Mouse (Mus musculus): ENCODE measurements around the gene Smarce1. TPM values are rescaled to one million over a fixed set of nuclear protein-coding genes. Genes with fewer than 3 reads are reported as not detected.

Smarce1 gene
- polyA plus RNA-seq, 1 experiment: 111 TPM

- no peak overlapping the region for H3K27ac ChIP-seq (ENCODE audit: insufficient read depth, low read depth, low read length)
- no peak for TF ChIP-seq POLR2A (IDR thresholded peaks at IDR 0.05; ENCODE audit: borderline replicate concordance, low read depth, low read length)
- no peak for TF ChIP-seq CTCF (IDR thresholded peaks at IDR 0.05; ENCODE audit: low read depth, low read length)
- H3K4me3 ChIP-seq (ENCODE audit: insufficient read depth, low read length): no peak overlapping the region
- H3K4me1 ChIP-seq (ENCODE audit: control insufficient read depth, insufficient read depth, low read length): no peaks in the 10 kb centered on the region
Observed at GRCm38 (mm10) chr11:99208105-99208669, 22.6 kb downstream of the Smarce1 start.

- Histone ChIP-seq H3K4me1 (ENCODE audit: control insufficient read depth, insufficient read depth, low read length) (no peaks in the 10 kb centered on the region), H3K4me3 (ENCODE audit: insufficient read depth, low read length) (no peak overlapping the region)
- TF ChIP-seq CTCF (IDR thresholded peaks at IDR 0.05; ENCODE audit: low read depth, low read length): no peak
- TF ChIP-seq POLR2A (IDR thresholded peaks at IDR 0.05; ENCODE audit: borderline replicate concordance, low read depth, low read length): no peak
Observed at GRCm38 (mm10) chr11:99207449-99207848, 23.4 kb downstream of the Smarce1 start.

GRCm38 (mm10) chr11:99206954-99207353 lies 23.9 kb downstream of the Smarce1 start:
- TF ChIP-seq POLR2A (IDR thresholded peaks at IDR 0.05; ENCODE audit: borderline replicate concordance, low read depth, low read length) (no peak), CTCF (IDR thresholded peaks at IDR 0.05; ENCODE audit: low read depth, low read length) (peak; percentile 63)
- Histone ChIP-seq H3K27ac (ENCODE audit: insufficient read depth, low read depth, low read length) (no peak overlapping the region), H3K4me1 (ENCODE audit: control insufficient read depth, insufficient read depth, low read length) (no peaks in the 10 kb centered on the region), H3K4me3 (ENCODE audit: insufficient read depth, low read length) (no peak overlapping the region)

More at GRCm38 (mm10) chr11:99207449-99207848, 23.4 kb downstream of the Smarce1 start:
- H3K27ac ChIP-seq (ENCODE audit: insufficient read depth, low read depth, low read length): no peak overlapping the region

- Histone ChIP-seq H3K4me1 (ENCODE audit: control insufficient read depth, insufficient read depth, low read length) (peaks cover 16% of the 10 kb centered on the region), H3K4me3 (ENCODE audit: insufficient read depth, low read length) (peak overlapping the region; percentile 28), H3K27ac (ENCODE audit: insufficient read depth, low read depth, low read length) (no peak overlapping the region)
- TF ChIP-seq CTCF (IDR thresholded peaks at IDR 0.05; ENCODE audit: low read depth, low read length): peak; percentile 98
- no peak for TF ChIP-seq POLR2A (IDR thresholded peaks at IDR 0.05; ENCODE audit: borderline replicate concordance, low read depth, low read length)
Observed at GRCm38 (mm10) chr11:99189154-99189582, 41.6 kb downstream of the Smarce1 start.

GRCm38 (mm10) chr11:99187348-99187747 lies 43.5 kb downstream of the Smarce1 start:
- TF ChIP-seq POLR2A (IDR thresholded peaks at IDR 0.05; ENCODE audit: borderline replicate concordance, low read depth, low read length): no peak
- TF ChIP-seq CTCF (IDR thresholded peaks at IDR 0.05; ENCODE audit: low read depth, low read length): no peak
- no peak overlapping the region for H3K27ac ChIP-seq (ENCODE audit: insufficient read depth, low read depth, low read length)
- peaks cover 22% of the 10 kb centered on the region for H3K4me1 ChIP-seq (ENCODE audit: control insufficient read depth, insufficient read depth, low read length)
- no peak overlapping the region for H3K4me3 ChIP-seq (ENCODE audit: insufficient read depth, low read length)

- Histone ChIP-seq H3K27ac (ENCODE audit: insufficient read depth, low read depth, low read length) (no peak overlapping the region), H3K4me1 (ENCODE audit: control insufficient read depth, insufficient read depth, low read length) (peaks cover 26% of the 10 kb centered on the region), H3K4me3 (ENCODE audit: insufficient read depth, low read length) (no peak overlapping the region)
- TF ChIP-seq POLR2A (IDR thresholded peaks at IDR 0.05; ENCODE audit: borderline replicate concordance, low read depth, low read length) (no peak), CTCF (IDR thresholded peaks at IDR 0.05; ENCODE audit: low read depth, low read length) (no peak)
Observed at GRCm38 (mm10) chr11:99186836-99187235, 44.0 kb downstream of the Smarce1 start.

- Histone ChIP-seq H3K4me1 (ENCODE audit: control insufficient read depth, insufficient read depth, low read length) (peaks cover 28% of the 10 kb centered on the region), H3K27ac (ENCODE audit: insufficient read depth, low read depth, low read length) (peak overlapping the region; percentile 52), H3K4me3 (ENCODE audit: insufficient read depth, low read length) (0 out of 2 replicates have a peak overlapping the region, but pooled peaks have one; percentile 6)
- TF ChIP-seq POLR2A (IDR thresholded peaks at IDR 0.05; ENCODE audit: borderline replicate concordance, low read depth, low read length): no peak
- TF ChIP-seq CTCF (IDR thresholded peaks at IDR 0.05; ENCODE audit: low read depth, low read length): no peak
Observed at GRCm38 (mm10) chr11:99182575-99182974, 48.2 kb downstream of the Smarce1 start.

- H3K27ac ChIP-seq (ENCODE audit: insufficient read depth, low read depth, low read length): no peak overlapping the region
- TF ChIP-seq CTCF (IDR thresholded peaks at IDR 0.05; ENCODE audit: low read depth, low read length) (no peak), POLR2A (IDR thresholded peaks at IDR 0.05; ENCODE audit: borderline replicate concordance, low read depth, low read length) (no peak)
Observed at GRCm38 (mm10) chr11:99180071-99180470, 50.7 kb downstream of the Smarce1 start.

GRCm38 (mm10) chr11:99177925-99178198 lies 53.0 kb downstream of the Smarce1 start:
- Histone ChIP-seq H3K27ac (ENCODE audit: insufficient read depth, low read depth, low read length) (no peak overlapping the region), H3K4me3 (ENCODE audit: insufficient read depth, low read length) (no peak overlapping the region), H3K4me1 (ENCODE audit: control insufficient read depth, insufficient read depth, low read length) (peaks cover 15% of the 10 kb centered on the region)
- TF ChIP-seq POLR2A (IDR thresholded peaks at IDR 0.05; ENCODE audit: borderline replicate concordance, low read depth, low read length): no peak
- no peak for TF ChIP-seq CTCF (IDR thresholded peaks at IDR 0.05; ENCODE audit: low read depth, low read length)

More at GRCm38 (mm10) chr11:99180071-99180470, 50.7 kb downstream of the Smarce1 start:
- Histone ChIP-seq H3K4me3 (ENCODE audit: insufficient read depth, low read length) (no peak overlapping the region), H3K4me1 (ENCODE audit: control insufficient read depth, insufficient read depth, low read length) (peaks cover 18% of the 10 kb centered on the region)

GRCm38 (mm10) chr11:99177054-99177924 lies 53.5 kb downstream of the Smarce1 start:
- TF ChIP-seq CTCF (IDR thresholded peaks at IDR 0.05; ENCODE audit: low read depth, low read length): no peak
- no peak for TF ChIP-seq POLR2A (IDR thresholded peaks at IDR 0.05; ENCODE audit: borderline replicate concordance, low read depth, low read length)
- peaks cover 11% of the 10 kb centered on the region for H3K4me1 ChIP-seq (ENCODE audit: control insufficient read depth, insufficient read depth, low read length)
- H3K4me3 ChIP-seq (ENCODE audit: insufficient read depth, low read length): no peak overlapping the region
- no peak overlapping the region for H3K27ac ChIP-seq (ENCODE audit: insufficient read depth, low read depth, low read length)

All from bone marrow macrophage, adult 2 months (primary cell).